Mouse (Mus musculus): Measurements from ENCODE around the gene Pi4k2a.

DNA sequence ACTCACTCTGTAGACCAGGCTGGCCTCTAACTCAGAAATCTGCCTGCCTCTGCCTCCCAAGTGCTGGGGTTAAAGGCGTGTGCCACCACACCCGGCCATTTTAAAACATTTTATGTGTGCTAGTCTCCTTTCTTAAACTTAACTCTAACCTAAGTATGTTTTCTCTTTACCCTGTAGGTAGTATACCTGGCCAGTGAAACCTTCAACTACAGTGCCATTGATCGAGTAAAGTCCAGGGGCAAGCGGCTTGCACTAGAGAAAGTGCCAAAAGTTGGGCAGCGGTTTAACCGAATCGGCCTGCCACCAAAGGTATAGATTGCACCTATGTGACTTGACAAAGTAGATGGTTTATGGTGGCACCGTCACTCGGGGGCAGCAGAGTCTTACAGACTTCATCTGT lies 14.4 kb downstream of the Pi4k2a start:
- TF ChIP-seq MAX (IDR thresholded peaks at IDR 0.05; ENCODE audit: low read depth) (no peak), POLR2A (IDR thresholded peaks at IDR 0.05; ENCODE audit: insufficient read length, low read depth) (no peak), E2F4 (IDR thresholded peaks at IDR 0.05; ENCODE audit: insufficient read depth) (no peak), MYOG (IDR thresholded peaks at IDR 0.05; ENCODE audit: control insufficient read depth in 1 of 3, insufficient read depth in 1 of 3, insufficient read length in 2 of 3, low read depth in 2 of 3) (no peak), USF1 (IDR thresholded peaks at IDR 0.05; ENCODE audit: low read depth) (no peak), POLR2AphosphoS2 (IDR thresholded peaks at IDR 0.05; ENCODE audit: insufficient read length, low read depth) (no peak), TCF12 (IDR thresholded peaks at IDR 0.05; ENCODE audit: insufficient read depth, poor library complexity, severe bottlenecking) (no peak)

All from myocyte (in vitro differentiated cells).